Mouse (Mus musculus): ENCODE measurements around the gene Rflnb.

DNA sequence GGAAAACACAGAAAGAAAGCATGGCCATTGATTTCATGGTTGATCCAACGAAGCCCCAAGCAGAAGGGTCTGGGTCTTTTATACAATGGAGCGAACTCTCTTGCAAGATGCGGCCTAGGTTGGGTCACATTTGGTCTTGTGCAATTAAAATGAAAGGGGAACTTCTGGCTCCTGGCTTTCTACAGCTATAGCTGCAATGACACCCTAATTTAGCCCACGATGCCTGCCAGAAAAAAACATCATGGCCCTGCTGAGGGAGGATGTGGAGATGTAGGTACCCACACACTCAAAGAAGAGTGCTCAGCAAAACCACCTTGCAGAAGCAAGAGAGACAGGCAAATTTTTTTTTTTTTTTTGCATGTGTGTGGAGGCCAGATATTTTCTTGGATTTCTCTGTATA, 6.3 kb upstream of the Rflnb start:
- TF ChIP-seq CTCF (IDR thresholded peaks at IDR 0.05; ENCODE audit: low read depth) (no peak), EP300 (optimal IDR thresholded peaks at IDR 0.05) (no peak)
